Mouse (Mus musculus) hindbrain, embryonic 10.5 days (tissue): ENCODE results near the gene Syt15. TPM values are rescaled to one million over a fixed set of nuclear protein-coding genes. Genes with fewer than 3 reads are reported as not detected.
"Not testable (repeated sequence)": the region's sequence is repeated elsewhere in the genome, so short reads cannot be mapped to it uniquely, and the experiment has no call there.

Source experiments
- DNase-seq: peaks from one replicate; pipeline ENCODE4 v3.0.0-alpha.2; 2017; ENCODE audit warnings: low spot score
- H3K27ac ChIP-seq: fragments of 300-500 bp; sonication (generic); 2 replicates; pipeline ENCODE4 v1.5.1; 2016; ENCODE audit warnings: mild to moderate bottlenecking, moderate library complexity
- H3K27me3 ChIP-seq: fragments of 300-500 bp; sonication (generic); 2 replicates; pipeline ENCODE4 v1.6.1; 2016; ENCODE audit warnings: mild to moderate bottlenecking; ENCODE audit not compliant: poor library complexity, insufficient read depth, severe bottlenecking
- H3K36me3 ChIP-seq: fragments of 300-500 bp; sonication (generic); 2 replicates; pipeline ENCODE4 v1.6.1; 2016; ENCODE audit warnings: mild to moderate bottlenecking, moderate library complexity
- H3K4me1 ChIP-seq: fragments of 300-500 bp; sonication (generic); replicated peaks from 2 replicates; pipeline ENCODE4 v1.6.1; 2016; ENCODE audit warnings: mild to moderate bottlenecking
- H3K4me3 ChIP-seq: fragments of 300-500 bp; sonication (generic); 2 replicates; pipeline ENCODE4 v1.5.1; 2016; ENCODE audit warnings: mild to moderate bottlenecking, moderate library complexity
- H3K9me3 ChIP-seq: fragments of 300-500 bp; sonication (generic); 2 replicates; pipeline ENCODE4 v1.6.1; 2016; ENCODE audit warnings: mild to moderate bottlenecking, moderate library complexity
- WGBS: fragments of 180-500 bp; shearing (Covaris S2); methylation state at CpG from one replicate; pipeline ENCODE4 v1.1.7; 2016; 5-methylcytosine and 5-hydroxymethylcytosine counted together
- polyA plus RNA-seq: library from polyadenylated mRNA; unstranded; fragments of >200 nt; fragmentation: Nextera tagmentation; extraction: Ambion mirVana; gene quantifications from 2 replicates; pipeline ENCODE4 v1.2.1, GENCODE M21; 2016

The Syt15 gene
- polyA plus RNA-seq, 1 experiment from 2014 or later = 0.14 TPM

GRCm38 (mm10) chr14:34232866-34233680 is 13.7 kb downstream of the Syt15 start:
- Histone ChIP-seq H3K36me3 (no peaks in the 10 kb centered on the region), H3K27ac (no peak overlapping the region), H3K4me3 (no peak overlapping the region), H3K27me3 (no peaks in the 10 kb centered on the region), H3K4me1 (peaks cover 6% of the 10 kb centered on the region; the same call in 1 of the 2 replicates), H3K9me3 (no peaks in the 10 kb centered on the region)
- WGBS = 86% methylated on average over 9 of the region's 9 CpGs
- no peak for DNase-seq

- Histone ChIP-seq H3K27ac (no peak overlapping the region), H3K27me3 (no peaks in the 10 kb centered on the region), H3K9me3 (no peaks in the 10 kb centered on the region), H3K4me3 (no peak overlapping the region), H3K4me1 (peaks cover 6% of the 10 kb centered on the region; the same call in 1 of the 2 replicates), H3K36me3 (no peaks in the 10 kb centered on the region)
- no peak for DNase-seq
- WGBS = 61% methylated on average over 4 of the region's 4 CpGs
These were observed 14.5 kb downstream of the Syt15 start for GRCm38 (mm10) chr14:34233846-34234245.

- Histone ChIP-seq H3K9me3 (no peaks in the 10 kb centered on the region), H3K4me1 (peaks cover 6% of the 10 kb centered on the region; the same call in 1 of the 2 replicates), H3K36me3 (no peaks in the 10 kb centered on the region), H3K27me3 (no peaks in the 10 kb centered on the region), H3K4me3 (peak overlapping the region; percentile 47), H3K27ac (0 out of 2 replicates have a peak overlapping the region, but pooled peaks have one; percentile 23)
- DNase-seq = peak; percentile 78
- WGBS = 4% methylated on average over 16 of the region's 16 CpGs
These were observed 15.4 kb downstream of the Syt15 start for GRCm38 (mm10) chr14:34234630-34235380.

GRCm38 (mm10) chr14:34240263-34240662 is 20.9 kb downstream of the Syt15 start:
- no peaks in the 10 kb centered on the region for H3K27me3 ChIP-seq
- no peak overlapping the region for H3K27ac ChIP-seq
- no peaks in the 10 kb centered on the region for H3K4me1 ChIP-seq
- H3K36me3 ChIP-seq = no peaks in the 10 kb centered on the region
- DNase-seq = no peak
- WGBS = 89% methylated on average over 10 of the region's 10 CpGs
- no peaks in the 10 kb centered on the region for H3K9me3 ChIP-seq
- H3K4me3 ChIP-seq = no peak overlapping the region

GRCm38 (mm10) chr14:34240676-34241075 is 21.3 kb downstream of the Syt15 start:
- 83% methylated on average over 6 of the region's 6 CpGs for WGBS
- H3K4me3 ChIP-seq = no peak overlapping the region

GRCm38 (mm10) chr14:34252470-34253145 is 33.2 kb downstream of the Syt15 start:
- Histone ChIP-seq H3K9me3 (no peaks in the 10 kb centered on the region), H3K36me3 (no peaks in the 10 kb centered on the region), H3K4me3 (no peak overlapping the region), H3K27ac (no peak overlapping the region), H3K4me1 (no peaks in the 10 kb centered on the region), H3K27me3 (no peaks in the 10 kb centered on the region)
- WGBS = 74% methylated on average over 5 of the region's 6 CpGs
- DNase-seq = no peak

More at GRCm38 (mm10) chr14:34240676-34241075, 21.3 kb downstream of the Syt15 start:
- Histone ChIP-seq H3K36me3 (no peaks in the 10 kb centered on the region), H3K27ac (no peak overlapping the region), H3K27me3 (no peaks in the 10 kb centered on the region), H3K9me3 (no peaks in the 10 kb centered on the region), H3K4me1 (no peaks in the 10 kb centered on the region)
- DNase-seq = no peak

GRCm38 (mm10) chr14:34253261-34253660 is 33.9 kb downstream of the Syt15 start:
- no peak overlapping the region for H3K27ac ChIP-seq
- DNase-seq = no peak
- H3K9me3 ChIP-seq = no peaks in the 10 kb centered on the region
- no peaks in the 10 kb centered on the region for H3K27me3 ChIP-seq
- no peaks in the 10 kb centered on the region for H3K4me1 ChIP-seq
- WGBS = 86% methylated on average over 4 of the region's 4 CpGs
- H3K36me3 ChIP-seq = no peaks in the 10 kb centered on the region
- H3K4me3 ChIP-seq = no peak overlapping the region

- WGBS = 76% methylated on average over 3 of the region's 3 CpGs
These were observed 39.1 kb downstream of the Syt15 start for GRCm38 (mm10) chr14:34258525-34258924.

GRCm38 (mm10) chr14:34268046-34268445 is 48.7 kb downstream of the Syt15 start:
- Histone ChIP-seq H3K9me3 (no peaks in the 10 kb centered on the region), H3K27me3 (no peaks in the 10 kb centered on the region), H3K4me1 (no peaks in the 10 kb centered on the region), H3K4me3 (no peak overlapping the region), H3K27ac (no peak overlapping the region), H3K36me3 (no peaks in the 10 kb centered on the region)
- no peak for DNase-seq
- 86% methylated on average over 9 of the region's 9 CpGs for WGBS

More at GRCm38 (mm10) chr14:34258525-34258924, 39.1 kb downstream of the Syt15 start:
- H3K36me3 ChIP-seq, H3K27me3 ChIP-seq, H3K27ac ChIP-seq, DNase-seq, H3K4me3 ChIP-seq, H3K9me3 ChIP-seq, H3K4me1 ChIP-seq: not testable (repeated sequence)

GRCm38 (mm10) chr14:34273280-34273679 is 53.9 kb downstream of the Syt15 start:
- H3K27ac ChIP-seq = no peak overlapping the region
- 60% methylated on average over 2 of the region's 2 CpGs for WGBS
- DNase-seq = no peak
- no peaks in the 10 kb centered on the region for H3K9me3 ChIP-seq
- H3K4me1 ChIP-seq = no peaks in the 10 kb centered on the region
- H3K36me3 ChIP-seq = no peaks in the 10 kb centered on the region
- H3K27me3 ChIP-seq = no peaks in the 10 kb centered on the region
- no peak overlapping the region for H3K4me3 ChIP-seq

GRCm38 (mm10) chr14:34274141-34274540 is 54.7 kb downstream of the Syt15 start:
- no peak for DNase-seq
- Histone ChIP-seq H3K36me3 (no peaks in the 10 kb centered on the region), H3K27ac (no peak overlapping the region), H3K9me3 (no peaks in the 10 kb centered on the region), H3K4me1 (no peaks in the 10 kb centered on the region), H3K27me3 (no peaks in the 10 kb centered on the region), H3K4me3 (no peak overlapping the region)
- WGBS = 94% methylated on average over 3 of the region's 3 CpGs

GRCm38 (mm10) chr14:34275225-34275624 is 55.8 kb downstream of the Syt15 start:
- no peak overlapping the region for H3K27ac ChIP-seq
- H3K27me3 ChIP-seq = no peaks in the 10 kb centered on the region
- no peak for DNase-seq
- H3K9me3 ChIP-seq = no peaks in the 10 kb centered on the region
- no peaks in the 10 kb centered on the region for H3K36me3 ChIP-seq
- no peak overlapping the region for H3K4me3 ChIP-seq
- WGBS = 91% methylated on average over 4 of the region's 4 CpGs
- H3K4me1 ChIP-seq = no peaks in the 10 kb centered on the region
